Mouse (Mus musculus) mesoderm, embryonic 11.5 days (tissue): ENCODE results near the gene Map4.
A peak's percentile ranks its signal among the peaks of the same experiment; 100 is the strongest.

Experiments used
- DNase-seq: peaks from one replicate; pipeline ENCODE4 v3.0.0-alpha.2; 2012; ENCODE audit warnings: low read depth, low spot score

Gene Map4

GRCm38 (mm10) chr9:109997441-109997840, 66.2 kb downstream of the Map4 start:
- no peak for DNase-seq

GRCm38 (mm10) chr9:110001946-110002345, 70.7 kb downstream of the Map4 start:
- DNase-seq: no peak

GRCm38 (mm10) chr9:110002413-110002812, 71.2 kb downstream of the Map4 start:
- DNase-seq: no peak

- peak; percentile 45 for DNase-seq
These were observed 88.0 kb downstream of the Map4 start for GRCm38 (mm10) chr9:110019224-110019623.

GRCm38 (mm10) chr9:110020405-110020804, 89.1 kb downstream of the Map4 start:
- DNase-seq: no peak

GRCm38 (mm10) chr9:110021463-110021862, 90.2 kb downstream of the Map4 start:
- no peak for DNase-seq

- DNase-seq: no peak
These were observed 90.9 kb downstream of the Map4 start for GRCm38 (mm10) chr9:110022151-110022550.

- DNase-seq: no peak
These were observed 103.8 kb downstream of the Map4 start for GRCm38 (mm10) chr9:110035091-110035490.

- DNase-seq: no peak
These were observed 106.6 kb downstream of the Map4 start for GRCm38 (mm10) chr9:110037895-110038294.

GRCm38 (mm10) chr9:110038485-110038884, 107.2 kb downstream of the Map4 start:
- DNase-seq: no peak

- DNase-seq: no peak
These were observed 113.1 kb downstream of the Map4 start for GRCm38 (mm10) chr9:110044373-110044772.

GRCm38 (mm10) chr9:110045763-110046377, 114.6 kb downstream of the Map4 start:
- no peak for DNase-seq

- DNase-seq: peak; percentile 37
These were observed 116.0 kb downstream of the Map4 start for GRCm38 (mm10) chr9:110047260-110047659.

- DNase-seq: peak; percentile 68
These were observed 116.6 kb downstream of the Map4 start for GRCm38 (mm10) chr9:110047857-110048256.

GRCm38 (mm10) chr9:110051184-110051583, 119.9 kb downstream of the Map4 start:
- DNase-seq: no peak

GRCm38 (mm10) chr9:110051869-110052661, 120.8 kb downstream of the Map4 start:
- DNase-seq: no peak

- no peak for DNase-seq
These were observed 121.7 kb downstream of the Map4 start for GRCm38 (mm10) chr9:110052951-110053304.

- peak; percentile 75 for DNase-seq
These were observed 122.2 kb downstream of the Map4 start for GRCm38 (mm10) chr9:110053305-110054079.

- DNase-seq: no peak
These were observed 122.8 kb downstream of the Map4 start for GRCm38 (mm10) chr9:110054080-110054421.

- DNase-seq: no peak
These were observed 123.5 kb downstream of the Map4 start for GRCm38 (mm10) chr9:110054781-110055180.

GRCm38 (mm10) chr9:110057200-110057599, 125.9 kb downstream of the Map4 start:
- no peak for DNase-seq

- DNase-seq: no peak
These were observed 129.5 kb downstream of the Map4 start for GRCm38 (mm10) chr9:110060761-110061160.

- DNase-seq: no peak
These were observed 131.1 kb downstream of the Map4 start for GRCm38 (mm10) chr9:110062405-110062804.
